Mouse (Mus musculus) adrenal gland, adult 18-20 months (tissue): ENCODE data around the gene Cyb5d2. TPM values are rescaled to one million over a fixed set of nuclear protein-coding genes. Genes with fewer than 3 reads are reported as not detected.
A peak's percentile ranks its signal among the peaks of the same experiment; 100 is the strongest.
"Not testable (repeated sequence)": the region's sequence is repeated elsewhere in the genome, so short reads cannot be mapped to it uniquely, and the experiment has no call there.

Experiments
- DNase-seq, 2 experiments: peaks; one replicate each; pipeline ENCODE4 v3.0.0; 2021 to 2022; ENCODE audit warnings: low spot score in 2 of 2
- total RNA-seq, 2 experiments: library from RNA; stranded (reverse); gene quantifications; 1 replicate in 1 of 2; 2 replicates in 1 of 2; pipeline ENCODE4 v1.2.3; 2021

Cyb5d2 gene
- total RNA-seq, 2 experiments from 2014 or later: 21.1 to 25.7 TPM

- no peak for DNase-seq
Observed at GRCm38 (mm10) chr11:72782103-72782502, 13.8 kb downstream of the Cyb5d2 start.

DNA sequence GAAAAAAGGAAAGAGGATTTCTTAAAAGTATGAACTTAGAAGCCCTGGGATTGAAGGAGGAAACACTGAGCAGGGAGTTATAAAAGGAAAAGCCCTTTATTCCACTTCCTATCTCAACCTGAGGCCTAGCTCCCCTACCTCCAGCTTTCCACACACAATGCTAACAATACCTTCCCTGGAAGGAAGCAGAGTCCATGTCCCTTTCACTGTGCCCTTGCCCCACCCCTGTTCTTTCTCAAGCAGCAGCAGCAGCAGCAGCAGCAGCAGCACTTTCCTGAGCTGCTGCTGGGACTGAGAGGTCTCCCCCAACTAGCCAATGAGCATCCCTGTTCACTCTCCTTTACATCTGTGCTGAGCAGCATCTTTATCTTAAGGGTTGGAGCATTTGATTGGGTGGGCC is 17.0 kb downstream of the Cyb5d2 start:
- no peak for DNase-seq

DNA sequence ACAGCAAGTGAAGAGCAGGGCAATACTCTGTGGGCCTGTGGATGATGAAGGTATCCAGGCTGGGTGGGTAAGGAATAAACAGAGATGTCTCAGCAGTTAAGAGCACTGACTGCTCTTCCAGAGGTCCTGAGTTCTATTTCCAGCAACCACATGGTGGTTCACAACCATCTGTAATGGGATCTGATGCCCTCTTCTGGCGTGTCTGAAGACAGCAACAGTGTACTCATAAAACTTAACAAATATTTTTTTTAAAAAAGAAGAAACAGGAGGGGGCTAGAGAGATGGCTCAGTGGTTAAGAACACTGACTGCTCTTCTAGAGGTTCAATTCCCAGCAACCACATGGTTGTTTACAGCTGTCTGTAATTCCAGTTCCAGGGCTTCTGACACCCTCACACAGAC is 23.3 kb downstream of the Cyb5d2 start:
- not testable (repeated sequence) for DNase-seq

DNA sequence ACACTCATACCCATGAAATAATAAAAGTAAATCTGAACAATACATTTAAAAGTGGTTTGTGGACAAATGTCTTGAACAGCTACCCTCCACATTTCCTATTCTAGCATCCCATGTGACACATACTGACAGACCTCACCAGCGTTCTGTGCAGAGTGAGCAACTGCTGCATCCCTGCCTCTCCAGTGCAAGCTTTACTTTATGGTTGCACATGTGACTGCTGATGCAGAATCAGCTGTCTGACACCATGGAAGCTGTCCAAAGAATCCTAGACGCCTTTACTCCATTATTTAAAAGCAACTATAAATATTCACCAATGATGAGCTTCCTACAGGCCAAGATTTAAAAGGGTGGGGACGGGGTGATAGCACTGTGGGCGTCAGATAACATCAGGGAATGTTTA is 24.5 kb downstream of the Cyb5d2 start:
- DNase-seq: no peak

DNA sequence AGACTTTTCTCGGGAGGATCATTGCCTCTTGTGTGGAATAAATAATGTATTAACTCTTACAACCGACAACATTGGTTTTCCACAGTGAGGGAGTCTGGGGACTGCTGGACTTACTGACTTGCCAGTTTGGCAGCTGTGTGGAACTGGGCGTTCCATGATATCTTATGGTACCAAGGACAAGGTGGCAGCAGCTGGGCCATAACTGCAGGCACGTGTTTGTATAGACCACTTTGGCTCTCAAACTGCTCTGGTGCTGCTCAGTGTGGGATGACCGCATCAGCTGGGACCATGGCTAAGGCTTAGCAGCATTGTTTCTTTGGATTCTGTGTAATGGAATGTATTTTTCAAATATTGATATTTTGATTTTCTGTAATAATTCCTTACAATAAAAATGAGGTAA is 25.1 kb downstream of the Cyb5d2 start:
- no peak for DNase-seq

DNA sequence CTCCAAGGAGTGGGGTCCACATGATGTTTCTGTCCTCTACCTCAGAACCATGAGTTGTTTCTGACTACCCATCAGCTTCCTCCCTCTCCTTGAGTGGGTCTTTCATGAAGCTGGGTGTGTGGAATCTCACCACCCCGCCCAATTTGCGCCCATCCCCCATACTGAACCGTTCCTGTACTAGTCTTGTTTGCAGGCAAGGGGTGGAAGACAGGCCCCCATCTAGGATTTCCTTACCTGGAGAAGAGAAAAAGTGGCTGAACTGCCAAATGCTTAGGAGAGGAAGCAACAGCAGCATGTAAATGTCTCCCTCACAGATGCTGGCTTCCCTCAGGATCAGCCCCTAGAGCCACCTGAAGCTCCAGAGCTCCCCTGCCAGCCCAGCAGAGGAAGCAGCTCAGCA is 25.6 kb downstream of the Cyb5d2 start:
- no peak for DNase-seq

DNA sequence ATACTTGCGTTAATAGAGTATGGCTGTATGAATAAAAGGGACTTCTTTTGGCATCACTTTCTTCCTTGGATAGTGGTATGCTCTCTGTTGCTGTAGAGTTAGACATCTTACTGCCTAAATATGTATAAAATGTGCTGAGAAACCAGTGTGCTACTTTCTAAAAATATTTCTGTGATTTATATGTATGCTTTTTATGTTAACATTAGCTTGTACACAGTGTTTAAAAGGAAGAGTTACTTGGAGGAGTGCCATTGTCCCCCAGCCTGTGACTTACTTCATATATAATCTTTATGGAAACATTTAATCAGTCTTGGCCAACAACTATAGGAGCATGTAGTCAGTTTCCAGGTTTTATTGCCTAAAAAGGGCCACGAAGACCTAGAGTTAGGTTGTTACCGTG is 26.9 kb downstream of the Cyb5d2 start:
- no peak for DNase-seq

DNA sequence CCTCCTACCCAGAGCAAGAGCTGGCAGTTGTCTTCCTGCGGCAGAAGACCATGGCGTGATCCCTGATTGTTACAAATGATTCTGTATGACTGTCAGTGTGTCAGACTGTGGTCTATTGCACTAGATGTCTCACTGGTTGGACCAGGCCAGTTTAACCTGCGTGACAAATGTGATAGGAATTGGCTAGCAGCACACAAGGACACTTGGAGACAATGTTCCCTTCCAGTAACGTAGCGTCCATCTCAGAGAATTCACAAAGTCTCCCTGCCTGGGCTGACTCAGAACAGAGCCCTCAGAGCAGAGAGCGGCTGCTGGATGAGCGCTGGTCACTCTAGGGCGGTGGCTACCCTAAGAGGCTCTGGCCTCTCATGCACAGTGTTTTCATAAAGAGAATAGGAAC is 28.2 kb downstream of the Cyb5d2 start:
- peak in 1 of 2 experiments; percentile 34 for DNase-seq

- no peak for DNase-seq
Observed at GRCm38 (mm10) chr11:72764270-72764669, 31.7 kb downstream of the Cyb5d2 start.

DNA sequence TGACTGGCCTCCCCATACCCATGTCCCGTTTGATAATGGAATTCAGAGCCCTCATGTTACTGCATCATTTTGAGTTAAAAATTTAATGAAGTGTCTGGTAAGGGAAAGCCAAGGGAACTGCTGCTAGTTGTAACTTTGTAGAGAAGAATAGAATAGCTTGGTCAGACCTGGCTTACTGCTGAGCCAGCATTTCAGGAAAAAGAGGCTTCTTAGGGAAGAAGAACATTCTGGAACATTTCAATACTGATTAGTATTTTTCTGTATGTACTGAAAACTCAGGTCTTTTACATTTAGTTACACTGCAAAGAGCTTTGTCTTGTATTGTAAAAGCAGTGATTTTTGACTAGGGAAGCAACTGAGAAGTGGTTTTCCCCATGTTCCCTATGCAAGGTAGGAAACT is 35.2 kb downstream of the Cyb5d2 start:
- DNase-seq: no peak

- no peak for DNase-seq
Observed at GRCm38 (mm10) chr11:72759581-72759980, 36.4 kb downstream of the Cyb5d2 start.

DNA sequence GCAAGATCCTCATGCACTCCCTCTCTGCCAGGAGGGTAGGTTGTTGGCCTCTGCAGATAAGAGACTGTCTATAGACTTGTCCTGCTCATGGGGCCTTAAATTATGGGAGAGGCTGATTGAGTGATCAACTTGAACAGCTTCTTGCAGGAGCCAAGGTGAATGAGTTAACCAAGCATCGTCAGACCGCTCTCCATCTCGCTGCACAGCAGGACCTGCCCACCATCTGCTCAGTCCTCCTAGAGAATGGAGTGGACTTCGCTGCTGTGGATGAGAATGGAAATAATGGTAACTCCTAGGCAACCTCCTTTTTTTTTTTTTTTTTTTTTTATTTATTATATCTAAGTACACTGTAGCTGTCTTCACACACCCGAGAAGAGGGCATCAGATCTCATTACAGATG is 37.6 kb downstream of the Cyb5d2 start:
- DNase-seq: no peak

GRCm38 (mm10) chr11:72751956-72752355 is 44.0 kb downstream of the Cyb5d2 start:
- no peak for DNase-seq

DNA sequence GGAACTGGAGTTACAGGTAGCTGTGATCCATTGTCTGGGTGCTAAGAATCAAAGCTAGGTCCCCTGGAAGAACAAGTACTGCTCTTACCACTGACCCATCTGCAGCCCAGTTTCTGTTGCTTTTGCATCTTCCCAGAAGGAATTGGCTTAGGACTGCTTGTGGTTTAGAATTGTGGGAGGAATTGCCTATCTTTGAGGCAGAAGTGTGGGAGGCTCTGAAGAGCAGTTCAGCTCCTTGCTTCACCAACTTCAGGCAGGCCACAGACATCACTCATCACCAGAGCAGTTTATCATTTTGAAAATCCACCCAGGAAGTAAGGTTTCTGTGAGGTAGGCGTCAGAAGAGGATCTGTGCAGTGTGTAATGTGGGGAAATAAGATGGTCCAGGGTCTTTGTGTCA is 56.9 kb downstream of the Cyb5d2 start:
- no peak for DNase-seq

DNA sequence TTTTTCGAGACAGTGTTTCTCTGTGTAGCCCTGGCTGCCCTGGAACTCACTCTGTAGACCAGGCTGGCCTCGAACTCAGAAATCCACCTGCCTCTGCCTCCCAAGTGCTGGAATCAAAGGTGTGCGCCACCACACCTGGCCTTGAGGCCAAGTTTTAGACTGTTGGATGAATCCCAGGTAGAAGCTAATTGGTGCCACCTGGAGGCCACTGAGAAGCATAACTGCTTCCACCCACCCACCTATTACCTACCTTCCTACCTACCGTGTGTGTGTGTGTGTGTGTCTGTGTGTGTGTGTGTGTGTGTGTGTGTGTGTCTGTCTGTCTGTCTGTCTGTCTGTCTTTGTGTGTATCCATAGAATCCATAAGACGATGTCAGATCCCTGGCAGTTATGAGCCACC is 58.4 kb downstream of the Cyb5d2 start:
- not testable (repeated sequence) for DNase-seq

GRCm38 (mm10) chr11:72736320-72736719 is 59.6 kb downstream of the Cyb5d2 start:
- DNase-seq: no peak

DNA sequence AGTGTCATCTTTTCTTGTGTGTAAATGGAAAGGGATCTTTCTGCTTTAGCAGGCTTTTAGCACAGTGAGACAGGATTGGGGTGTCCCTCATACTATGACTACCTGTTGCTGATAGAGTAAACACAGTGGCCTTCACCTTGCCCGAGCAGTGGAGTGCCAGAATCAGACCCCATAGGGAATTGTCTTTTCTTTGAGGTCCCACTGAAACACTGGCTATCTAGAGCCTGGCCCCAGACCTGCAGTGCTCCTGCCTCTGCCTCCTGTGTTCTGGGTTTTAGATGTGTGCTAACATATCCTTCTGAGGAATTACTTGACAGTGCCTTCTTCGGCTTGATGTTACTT is 60.5 kb downstream of the Cyb5d2 start:
- no peak for DNase-seq

GRCm38 (mm10) chr11:72734840-72735518 is 61.0 kb downstream of the Cyb5d2 start:
- no peak for DNase-seq

DNA sequence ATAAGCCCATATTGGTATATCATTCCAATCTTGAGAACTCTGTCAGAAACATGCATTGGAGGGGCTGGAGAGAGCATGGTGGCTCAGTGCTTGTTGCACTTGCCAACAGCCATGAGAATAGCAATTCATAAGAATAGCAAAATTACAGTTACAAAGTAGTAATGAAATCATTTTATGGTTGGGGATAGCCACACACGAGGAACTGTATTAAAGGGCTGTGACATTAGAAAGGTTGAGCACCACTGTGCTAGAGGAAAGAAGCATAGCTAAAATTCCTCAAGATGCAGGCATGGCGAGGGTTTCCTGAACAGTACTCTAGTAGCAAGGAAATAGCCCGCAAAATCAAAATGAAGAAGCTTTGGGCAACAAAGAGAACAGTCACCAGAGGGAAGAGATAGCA is 62.2 kb downstream of the Cyb5d2 start:
- DNase-seq: no peak
